ENCODE assay signal across 20 mouse cellular contexts in the genomic region with DNA sequence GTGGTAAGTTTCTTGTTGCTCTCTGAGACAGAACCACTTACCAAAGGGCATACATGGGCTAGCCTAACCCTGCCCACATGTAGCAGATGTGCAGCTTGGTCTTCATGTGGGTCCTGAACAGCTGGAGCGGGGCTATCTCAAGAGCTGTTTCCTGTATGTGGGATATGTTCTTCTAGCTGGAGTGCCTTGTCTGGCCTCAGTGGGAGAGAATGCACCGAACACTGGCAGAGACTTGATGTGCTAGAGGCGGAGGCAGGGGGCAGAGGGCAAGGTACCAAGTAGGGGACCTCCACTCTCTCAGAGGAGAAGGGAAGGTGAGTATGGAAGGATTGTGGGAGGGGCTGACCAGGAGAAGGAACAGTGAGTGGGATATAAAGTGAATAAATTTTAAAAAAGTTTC. TPM values are rescaled to one million over a fixed set of nuclear protein-coding genes. Genes with fewer than 3 reads are reported as not detected.
DNase-seq lines count a peak whose midpoint lies in the region; ATAC-seq lines count a peak whose summit lies in the region.
"Had no signal": no experiment of that assay in that cellular context is flagged by ENCODE, and none has a peak within 500 bp of the region (broad histone marks: within the 10 kb centered on the region; RNA-seq: fewer than 3 reads in every experiment).

No protein-coding gene starts in this region.

- peak; percentile 88 for DNase-seq in heart, adult 11 months
- DNase-seq in heart, postnatal 25 days (ENCODE audit: low spot score), result no peak
- DNase-seq in heart, adult 9 months (ENCODE audit: low spot score in 2 of 2), result no peak
- no peak for DNase-seq in heart, adult 18-20 months
- DNase-seq in midbrain, embryonic 11.5 days (ENCODE audit: low spot score, missing footprints), result peak; percentile 19
- DNase-seq: cerebellum, adult 18-20 months; cerebellum, adult 9-10 months; cerebellum, postnatal 14 days; gastrocnemius, postnatal 10 days; gastrocnemius, postnatal 36 days; kidney, adult 18-20 months had no signal

- no peaks in the 10 kb centered on the region for H3K9me3 ChIP-seq in heart, embryonic 11.5 days (replicated peaks; ENCODE audit: control insufficient read depth, low read length)
- H3K9me3 ChIP-seq in heart, embryonic 14.5 days (ENCODE audit: control insufficient read depth, low read length), result peaks cover 4% of the 10 kb centered on the region; the same call in 1 of the 2 replicates
- no peaks in the 10 kb centered on the region for H3K9me3 ChIP-seq in midbrain, embryonic 11.5 days (ENCODE audit: control insufficient read depth, low read length)
- no peaks in the 10 kb centered on the region for H3K9me3 ChIP-seq in midbrain, embryonic 13.5 days
- H3K9me3 ChIP-seq: forebrain, embryonic 10.5 days; forebrain, embryonic 13.5 days had no signal

- H3K4me1 ChIP-seq in heart, embryonic 11.5 days (ENCODE audit: control insufficient read depth, insufficient read depth, low read length), result no peaks in the 10 kb centered on the region
- H3K4me1 ChIP-seq in heart, embryonic 14.5 days (ENCODE audit: control insufficient read depth in 2 of 2, insufficient read depth in 2 of 2, low read length in 2 of 2), result peaks cover 6 to 18% of the 10 kb centered on the region in 2 experiments
- H3K4me1 ChIP-seq in midbrain, embryonic 11.5 days (ENCODE audit: control insufficient read depth, insufficient read depth, low read length), result no peaks in the 10 kb centered on the region
- H3K4me1 ChIP-seq in midbrain, embryonic 13.5 days (replicated peaks), result no peaks in the 10 kb centered on the region

- 74% methylated on average over 3 of the region's 3 CpGs for WGBS in heart, embryonic 11.5 days (ENCODE audit: insufficient replicate concordance)
- WGBS in heart, embryonic 14.5 days, result 82% methylated on average over 3 of the region's 3 CpGs
- 93% methylated on average over 3 of the region's 3 CpGs for WGBS in midbrain, embryonic 11.5 days
- WGBS in midbrain, embryonic 13.5 days, result 87% methylated on average over 3 of the region's 3 CpGs

- no peak overlapping the region for H3K4me3 ChIP-seq in heart, embryonic 11.5 days (ENCODE audit: low read depth, low read length)
- H3K4me3 ChIP-seq in heart, embryonic 14.5 days (ENCODE audit: control insufficient read depth in 1 of 2, insufficient read depth in 1 of 2, low read depth in 1 of 2, low read length in 2 of 2), result no peak overlapping the region
- no peak overlapping the region for H3K4me3 ChIP-seq in midbrain, embryonic 11.5 days (ENCODE audit: low read depth, low read length)
- H3K4me3 ChIP-seq in midbrain, embryonic 13.5 days (replicated peaks), result no peak overlapping the region
- H3K4me3 ChIP-seq: forebrain, embryonic 10.5 days; forebrain, embryonic 13.5 days had no signal

- H3K27me3 ChIP-seq in heart, embryonic 11.5 days (ENCODE audit: control insufficient read depth, insufficient read depth, low read length), result no peaks in the 10 kb centered on the region
- no peaks in the 10 kb centered on the region for H3K27me3 ChIP-seq in heart, embryonic 14.5 days (ENCODE audit: control insufficient read depth, insufficient read depth, low read length)
- H3K27me3 ChIP-seq in midbrain, embryonic 11.5 days (ENCODE audit: control insufficient read depth, insufficient read depth, low read length), result no peaks in the 10 kb centered on the region
- H3K27me3 ChIP-seq in midbrain, embryonic 13.5 days, result peaks cover 6% of the 10 kb centered on the region; the same call in 1 of the 2 replicates

- H3K27ac ChIP-seq in heart, embryonic 11.5 days (ENCODE audit: low read depth, low read length), result 0 out of 2 replicates have a peak overlapping the region, but pooled peaks have one; percentile 24
- peak overlapping the region; percentile 37 to 56; a peak in 3 of 4 replicates for H3K27ac ChIP-seq in heart, embryonic 14.5 days (replicated peaks in 1 of 2; ENCODE audit: control insufficient read depth in 1 of 2, insufficient read depth in 1 of 2, low read depth in 2 of 2, low read length in 2 of 2)
- H3K27ac ChIP-seq in midbrain, embryonic 11.5 days (ENCODE audit: low read depth, low read length), result no peak overlapping the region
- no peak overlapping the region for H3K27ac ChIP-seq in midbrain, embryonic 13.5 days
- H3K27ac ChIP-seq: forebrain, embryonic 10.5 days; forebrain, embryonic 13.5 days; hindbrain, embryonic 14.5 days; hindbrain, postnatal 0 days had no signal

- H3K4me2 ChIP-seq in heart, embryonic 11.5 days, result no peak overlapping the region
- H3K4me2 ChIP-seq in heart, embryonic 14.5 days (ENCODE audit: low read length), result no peak overlapping the region
- no peak overlapping the region for H3K4me2 ChIP-seq in midbrain, embryonic 11.5 days
- no peak overlapping the region for H3K4me2 ChIP-seq in midbrain, embryonic 13.5 days (replicated peaks)
- H3K4me2 ChIP-seq: forebrain, embryonic 13.5 days; hindbrain, embryonic 14.5 days had no signal

- no peak overlapping the region for H3K9ac ChIP-seq in heart, embryonic 11.5 days (ENCODE audit: low read depth, low read length)
- H3K9ac ChIP-seq in heart, embryonic 14.5 days (ENCODE audit: low read length), result no peak overlapping the region
- H3K9ac ChIP-seq in midbrain, embryonic 11.5 days (ENCODE audit: low read length), result no peak overlapping the region
- H3K9ac ChIP-seq in midbrain, embryonic 13.5 days (replicated peaks), result no peak overlapping the region
- H3K9ac ChIP-seq: forebrain, embryonic 13.5 days; hindbrain, embryonic 14.5 days had no signal

- intact Hi-C loops in heart, postnatal 25 days (cut with DNase I), result no loop called here

- no peaks in the 10 kb centered on the region for H3K36me3 ChIP-seq in heart, embryonic 11.5 days (ENCODE audit: control insufficient read depth, insufficient read depth, low read length)
- H3K36me3 ChIP-seq in heart, embryonic 14.5 days (ENCODE audit: control insufficient read depth, insufficient read depth, low read length), result no peaks in the 10 kb centered on the region
- no peaks in the 10 kb centered on the region for H3K36me3 ChIP-seq in midbrain, embryonic 11.5 days (ENCODE audit: control insufficient read depth, insufficient read depth, low read length)
- no peaks in the 10 kb centered on the region for H3K36me3 ChIP-seq in midbrain, embryonic 13.5 days
- H3K36me3 ChIP-seq: forebrain, embryonic 10.5 days had no signal

- ATAC-seq in heart, embryonic 11.5 days (replicated peaks; ENCODE audit: insufficient number of reproducible peaks, low FRiP score, low TSS enrichment), result no peak
- ATAC-seq in heart, embryonic 14.5 days (ENCODE audit: insufficient number of reproducible peaks, insufficient read depth, low FRiP score, low read depth), result no peak
- ATAC-seq in midbrain, embryonic 11.5 days (ENCODE audit: low FRiP score), result no peak
- no peak for ATAC-seq in midbrain, embryonic 13.5 days
- ATAC-seq: forebrain, embryonic 13.5 days; forebrain, embryonic 16.5 days; hindbrain, postnatal 0 days; inflammation-experienced regulatory T-cells, adult 6 months had no signal

RNA-seq across cellular contexts. Expression of gene Strap, which starts 32.7 kb away (rescaled TPM):
- total RNA-seq in heart, postnatal 25 days (2021), result 10 to 100 TPM; 84.7 to 88.3 TPM
- 148 and 160 TPM in 2 replicates for polyA plus RNA-seq in heart, embryonic 11.5 days (2014; fragmentation: Nextera tagmentation; extraction: Ambion mirVana)
- 123 TPM in 2 replicates for polyA plus RNA-seq in heart, embryonic 14.5 days (2014; fragmentation: Nextera tagmentation; extraction: Ambion mirVana)
- 10 to 100 TPM; 86.9 to 94.5 TPM for total RNA-seq in heart, adult 18-20 months (2021)
- 259 and 280 TPM in 2 replicates for polyA plus RNA-seq in midbrain, embryonic 11.5 days (2014; fragmentation: Nextera tagmentation; extraction: Ambion mirVana)
- 172 and 189 TPM in 2 replicates for polyA plus RNA-seq in midbrain, embryonic 13.5 days (2015; fragmentation: Nextera tagmentation; extraction: Ambion mirVana)

RNA-seq across cellular contexts. Expression of gene Eps8, which starts 47.5 kb away (rescaled TPM):
- 10 to 100 TPM; 14.0 to 17.9 TPM for total RNA-seq in heart, postnatal 25 days (2021)
- polyA plus RNA-seq in heart, embryonic 11.5 days (2014; fragmentation: Nextera tagmentation; extraction: Ambion mirVana), result 18.7 TPM in 2 replicates
- 33.1 and 33.9 TPM in 2 replicates for polyA plus RNA-seq in heart, embryonic 14.5 days (2014; fragmentation: Nextera tagmentation; extraction: Ambion mirVana)
- 10 to 100 TPM; 11.4 to 13.5 TPM for total RNA-seq in heart, adult 18-20 months (2021)
- 6.7 and 6.8 TPM in 2 replicates for polyA plus RNA-seq in midbrain, embryonic 11.5 days (2014; fragmentation: Nextera tagmentation; extraction: Ambion mirVana)
- polyA plus RNA-seq in midbrain, embryonic 13.5 days (2015; fragmentation: Nextera tagmentation; extraction: Ambion mirVana), result 11.3 and 13.0 TPM in 2 replicates

RNA-seq across cellular contexts. Expression of gene Dera, which starts 52.2 kb away (rescaled TPM):
- 1 to 10 TPM; 5.5 to 8.8 TPM for total RNA-seq in heart, postnatal 25 days (2021)
- 62.5 and 68.5 TPM in 2 replicates for polyA plus RNA-seq in heart, embryonic 11.5 days (2014; fragmentation: Nextera tagmentation; extraction: Ambion mirVana)
- polyA plus RNA-seq in heart, embryonic 14.5 days (2014; fragmentation: Nextera tagmentation; extraction: Ambion mirVana), result 43.6 and 46.3 TPM in 2 replicates
- total RNA-seq in heart, adult 18-20 months (2021), result 1 to 10 TPM; 5.2 to 7.8 TPM
- 59.9 and 64.0 TPM in 2 replicates for polyA plus RNA-seq in midbrain, embryonic 11.5 days (2014; fragmentation: Nextera tagmentation; extraction: Ambion mirVana)
- 19.1 and 19.7 TPM in 2 replicates for polyA plus RNA-seq in midbrain, embryonic 13.5 days (2015; fragmentation: Nextera tagmentation; extraction: Ambion mirVana)

Comparison
In these comparisons a context has a peak if more than half of its experiments do, and no peak if none do; other contexts are left out.
1. DNase-seq: peak in heart, adult 11 months (single experiment) and midbrain, embryonic 11.5 days (single experiment); none in heart, postnatal 25 days (single experiment), heart, adult 9 months (0 of 2) and heart, adult 18-20 months (0 of 2).
2. H3K27ac ChIP-seq: peak in heart, embryonic 11.5 days (single experiment) and heart, embryonic 14.5 days (2 of 2); none in midbrain, embryonic 11.5 days (single experiment) and midbrain, embryonic 13.5 days (single experiment).